Mouse (Mus musculus) right cerebral cortex, postnatal 4 days (tissue): ENCODE data around the gene Tspan1.

Experiments
- DNase-seq: peaks from one replicate; pipeline ENCODE4 v3.0.0-alpha.2; 2022

Tspan1 gene

GRCm38 (mm10) chr4:116123602-116124519 is 43.5 kb downstream of the Tspan1 start, which contains the start of the genes Rad54l and Pomgnt1:
TSS of gene Rad54l (minus strand) at chr4:116123690.
TSS of gene Pomgnt1 (plus strand) at chr4:116123840.
- DNase-seq: peak; percentile 77

- no peak for DNase-seq
Observed at GRCm38 (mm10) chr4:116122762-116123161, 44.6 kb downstream of the Tspan1 start.
